Mouse (Mus musculus) spleen, postnatal 4 days (tissue): Measurements from ENCODE around the gene Jmjd8.
"Not testable (repeated sequence)": the region's sequence is repeated elsewhere in the genome, so short reads cannot be mapped to it uniquely, and the experiment has no call there.

Experiments used
- DNase-seq, 2 experiments: peaks; one replicate each; pipeline ENCODE4 v3.0.0; 2022; ENCODE audit warnings: low spot score in 2 of 2

Jmjd8 gene

GRCm38 (mm10) chr17:25828712-25829557 is at the start of gene Jmjd8:
Gene Jmjd8, plus strand, starts transcription at chr17:25828867.
- DNase-seq = peak; percentile 69 to 83

GRCm38 (mm10) chr17:25781339-25781738 is 47.3 kb upstream of the Jmjd8 start:
- DNase-seq = peak in 1 of 2 experiments; percentile 54

GRCm38 (mm10) chr17:25783086-25783485 is 45.6 kb upstream of the Jmjd8 start:
- peak in 1 of 2 experiments; percentile 63 for DNase-seq

GRCm38 (mm10) chr17:25783861-25784574 is 44.6 kb upstream of the Jmjd8 start:
- peak in 1 of 2 experiments; percentile 64 for DNase-seq

- peak; percentile 92 to 98 for DNase-seq
Observed at GRCm38 (mm10) chr17:25785281-25785745, 43.4 kb upstream of the Jmjd8 start, which contains the start of gene Haghl. Gene Haghl, minus strand, starts transcription at chr17:25785673.

- DNase-seq = no peak
Observed at GRCm38 (mm10) chr17:25786280-25786679, 42.4 kb upstream of the Jmjd8 start, which contains the start of gene Ccdc78. Gene Ccdc78, plus strand, starts transcription at chr17:25786580.

GRCm38 (mm10) chr17:25786781-25787504 is 41.7 kb upstream of the Jmjd8 start:
- no peak for DNase-seq

GRCm38 (mm10) chr17:25791320-25791842 is 37.3 kb upstream of the Jmjd8 start:
- no peak for DNase-seq

- peak; percentile 89 to 95 for DNase-seq
Observed at GRCm38 (mm10) chr17:25791843-25792527, 36.7 kb upstream of the Jmjd8 start.

- peak; percentile 75 to 86 for DNase-seq
Observed at GRCm38 (mm10) chr17:25792615-25793014, 36.1 kb upstream of the Jmjd8 start, which contains the start of gene Fam173a. Gene Fam173a, minus strand, starts transcription at chr17:25792901.

- no peak for DNase-seq
Observed at GRCm38 (mm10) chr17:25794197-25794596, 34.5 kb upstream of the Jmjd8 start.

GRCm38 (mm10) chr17:25794998-25795397 is 33.7 kb upstream of the Jmjd8 start:
- no peak for DNase-seq

GRCm38 (mm10) chr17:25795609-25796092 is 33.0 kb upstream of the Jmjd8 start, which contains the start of gene AC134908.4:
Gene AC134908.4, minus strand, starts transcription at chr17:25795659.
- DNase-seq = no peak

GRCm38 (mm10) chr17:25796211-25796771 is 32.4 kb upstream of the Jmjd8 start:
- DNase-seq = peak in 1 of 2 experiments; percentile 74

GRCm38 (mm10) chr17:25796951-25797369 is 31.7 kb upstream of the Jmjd8 start, which contains the start of gene Metrn:
Gene Metrn, minus strand, starts transcription at chr17:25797136.
- peak; percentile 88 to 93 for DNase-seq

GRCm38 (mm10) chr17:25801029-25801428 is 27.6 kb upstream of the Jmjd8 start:
- peak in 1 of 2 experiments; percentile 63 for DNase-seq

GRCm38 (mm10) chr17:25802825-25803517 is 25.7 kb upstream of the Jmjd8 start:
- no peak for DNase-seq

GRCm38 (mm10) chr17:25806507-25806906 is 22.2 kb upstream of the Jmjd8 start:
- no peak for DNase-seq

GRCm38 (mm10) chr17:25807452-25807851 is 21.2 kb upstream of the Jmjd8 start:
- DNase-seq = not testable (repeated sequence)
